Mouse (Mus musculus) left cerebral cortex, postnatal 14 days (tissue): ENCODE results near the gene Spon1. TPM values are rescaled to one million over a fixed set of nuclear protein-coding genes. Genes with fewer than 3 reads are reported as not detected.

ENCODE experiments used
- DNase-seq, 2 experiments: peaks; one replicate each; pipeline ENCODE4 v3.0.0; 2021 to 2022; ENCODE audit warnings: low spot score in 2 of 2, mixed read lengths in 1 of 2
- intact Hi-C: fragments of 180-260 bp; cut with DNase I; formaldehyde crosslinking; loops from one replicate; pipeline ENCODE4 v1.15.1; 2025
- total RNA-seq, 2 experiments: library from RNA; stranded (reverse); gene quantifications; 2 replicates each; pipeline ENCODE4 v1.2.3; 2021

The Spon1 gene
- total RNA-seq, 2 experiments from 2014 or later, result 37.6 to 43.5 TPM

DNA sequence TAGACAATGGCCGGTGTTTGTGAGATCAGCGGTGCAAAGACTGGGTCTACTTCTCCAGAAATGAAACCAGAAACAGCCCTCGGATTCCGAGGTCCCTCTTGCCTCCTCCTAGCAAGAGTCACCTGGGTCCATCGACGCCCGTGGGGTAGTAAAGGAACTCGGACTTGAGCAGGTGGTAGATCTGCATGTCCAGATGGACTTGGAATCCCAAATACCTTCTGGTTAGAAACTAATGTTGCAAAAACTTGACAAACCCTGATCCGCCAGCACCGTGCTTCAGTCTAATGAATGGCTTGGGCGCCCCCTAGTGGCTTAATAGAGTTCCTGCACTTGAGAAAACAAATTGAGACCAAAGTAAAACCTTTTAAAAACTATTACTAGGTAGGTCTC lies 254.9 kb downstream of the Spon1 start:
- peak; percentile 82 to 89 for DNase-seq
- intact Hi-C loops, result loop anchor here (1.0 to 10.0 kb wide), 3 partner anchors 116 to 412 kb away; no protein-coding TSS in a partner anchor

DNA sequence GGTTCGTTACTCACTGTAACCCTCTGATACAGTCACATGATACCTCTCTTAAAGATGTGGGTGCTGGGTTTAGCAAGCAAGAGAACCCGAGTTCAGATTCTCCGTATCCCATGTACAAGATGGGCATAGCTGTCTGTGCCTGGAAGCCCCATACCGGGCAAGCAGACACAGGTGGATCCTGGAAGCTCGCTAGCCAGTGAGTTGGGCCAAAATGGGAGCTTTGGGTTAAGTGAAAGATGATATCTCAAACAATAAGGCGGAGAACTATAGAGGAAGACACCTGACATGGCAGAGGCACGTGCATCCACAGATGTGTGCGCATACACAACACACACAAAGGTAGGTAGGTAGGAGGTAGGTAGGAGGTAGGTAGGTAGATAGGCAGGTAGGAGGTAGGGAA lies 261.1 kb downstream of the Spon1 start:
- intact Hi-C loops, result loop anchor here (10.0 kb wide), 1 partner anchor 122 kb away; no protein-coding TSS in a partner anchor
- no peak for DNase-seq

DNA sequence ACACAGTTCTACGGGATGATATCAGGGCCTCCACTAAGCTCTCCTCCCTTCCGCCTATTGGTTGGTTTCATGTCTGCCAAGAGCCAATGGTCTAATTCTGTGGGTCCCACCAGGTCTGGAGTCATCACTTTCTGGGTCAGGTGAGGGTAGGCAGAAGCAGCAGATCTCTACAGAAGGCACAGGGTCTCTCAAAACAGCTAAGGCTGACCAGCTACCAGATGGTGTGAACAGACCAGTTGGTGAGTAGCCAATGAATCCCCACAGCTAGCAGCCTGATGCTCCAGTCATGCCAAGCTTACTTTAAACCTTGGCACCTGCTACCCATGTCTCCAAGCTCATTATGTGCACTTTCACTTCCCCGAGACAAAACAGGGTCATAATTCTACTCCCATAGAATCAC lies 261.6 kb downstream of the Spon1 start:
- DNase-seq, result no peak
- intact Hi-C loops, result loop anchor here (10.0 kb wide), 1 partner anchor 123 kb away; no protein-coding TSS in a partner anchor

DNA sequence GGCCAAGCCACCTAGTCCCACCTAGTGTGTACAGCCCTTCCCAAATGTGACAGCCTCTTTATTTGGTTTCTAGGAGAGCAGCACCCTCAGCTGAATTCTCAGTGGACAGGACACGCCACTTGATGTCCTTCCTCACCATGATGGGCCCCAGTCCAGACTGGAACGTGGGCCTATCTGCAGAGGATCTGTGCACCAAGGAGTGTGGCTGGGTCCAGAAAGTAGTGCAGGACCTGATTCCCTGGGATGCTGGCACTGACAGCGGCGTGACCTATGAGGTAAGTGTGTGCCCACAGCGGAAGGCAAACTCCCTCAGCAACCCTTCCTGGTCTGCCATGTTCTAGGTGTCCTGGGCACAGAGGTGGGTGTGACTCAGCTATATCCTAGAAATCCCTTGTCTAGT lies 263.0 kb downstream of the Spon1 start:
- no peak for DNase-seq

DNA sequence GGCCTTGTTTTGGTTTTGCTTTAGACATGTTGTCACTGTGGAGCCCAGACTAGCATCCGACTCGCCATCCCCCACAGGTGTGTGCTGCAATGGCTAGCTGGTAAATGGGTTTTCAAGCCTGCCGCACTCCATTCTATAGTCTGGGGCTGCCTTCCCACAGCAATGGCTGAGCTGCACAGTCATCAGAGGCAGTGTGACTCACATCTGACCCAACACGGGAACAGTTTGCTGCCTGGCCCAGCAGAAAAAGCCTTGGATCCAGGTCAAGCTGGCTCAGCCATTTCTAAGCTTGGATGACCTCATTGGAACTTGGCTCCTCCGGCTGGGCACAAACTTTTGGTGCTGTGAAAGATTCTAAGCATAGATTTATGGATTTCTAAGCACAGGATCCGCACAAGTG lies 263.8 kb downstream of the Spon1 start:
- intact Hi-C loops, result loop anchor here (10.0 kb wide), 1 partner anchor 125 kb away; no protein-coding TSS in a partner anchor
- peak in 1 of 2 experiments; percentile 53 for DNase-seq

More for the DNA sequence above, 263.0 kb downstream of the Spon1 start:
- intact Hi-C loops, result loop anchor here (10.0 kb wide), 1 partner anchor 124 kb away; no protein-coding TSS in a partner anchor

DNA sequence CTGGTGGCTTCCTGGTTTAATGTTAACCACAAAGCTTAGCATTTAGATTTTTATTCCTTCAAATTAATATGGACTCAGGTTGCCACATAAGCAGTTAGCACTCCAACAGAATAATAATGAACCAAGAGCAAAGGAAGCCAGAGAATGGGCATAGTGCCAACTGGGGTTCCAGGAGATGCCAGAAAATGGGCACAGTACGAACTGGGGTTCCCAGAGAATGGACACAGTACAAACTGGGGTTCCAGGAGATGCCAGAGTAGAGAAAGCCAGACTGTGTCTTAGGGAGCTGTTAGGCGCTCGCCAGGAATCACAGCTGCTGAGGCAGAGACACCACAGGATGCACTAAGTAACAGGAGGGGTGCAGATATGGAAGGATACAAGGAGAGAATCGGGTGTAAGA lies 271.4 kb downstream of the Spon1 start:
- DNase-seq, result peak; percentile 65 to 73
- intact Hi-C loops, result no loop called here

DNA sequence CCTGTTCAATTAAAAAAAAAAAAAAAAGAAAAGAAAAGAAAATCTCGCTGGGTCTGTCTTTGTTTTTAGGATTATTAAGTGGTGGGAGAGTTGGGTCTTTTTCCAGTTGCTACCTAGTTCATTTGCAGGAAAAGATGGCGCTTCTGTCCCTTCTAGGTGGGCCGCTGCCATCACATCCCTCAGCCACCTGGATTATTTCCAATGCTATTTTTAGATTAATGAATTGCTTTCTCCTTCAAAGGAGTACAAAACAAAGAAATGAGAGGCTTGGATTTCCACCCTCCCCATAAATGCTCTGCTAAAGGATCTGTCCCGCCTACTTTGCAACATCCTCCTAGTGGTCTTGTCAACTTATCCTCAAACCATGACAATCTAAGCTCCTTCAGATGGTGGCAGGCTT lies 275.6 kb downstream of the Spon1 start:
- intact Hi-C loops, result no loop called here

DNA sequence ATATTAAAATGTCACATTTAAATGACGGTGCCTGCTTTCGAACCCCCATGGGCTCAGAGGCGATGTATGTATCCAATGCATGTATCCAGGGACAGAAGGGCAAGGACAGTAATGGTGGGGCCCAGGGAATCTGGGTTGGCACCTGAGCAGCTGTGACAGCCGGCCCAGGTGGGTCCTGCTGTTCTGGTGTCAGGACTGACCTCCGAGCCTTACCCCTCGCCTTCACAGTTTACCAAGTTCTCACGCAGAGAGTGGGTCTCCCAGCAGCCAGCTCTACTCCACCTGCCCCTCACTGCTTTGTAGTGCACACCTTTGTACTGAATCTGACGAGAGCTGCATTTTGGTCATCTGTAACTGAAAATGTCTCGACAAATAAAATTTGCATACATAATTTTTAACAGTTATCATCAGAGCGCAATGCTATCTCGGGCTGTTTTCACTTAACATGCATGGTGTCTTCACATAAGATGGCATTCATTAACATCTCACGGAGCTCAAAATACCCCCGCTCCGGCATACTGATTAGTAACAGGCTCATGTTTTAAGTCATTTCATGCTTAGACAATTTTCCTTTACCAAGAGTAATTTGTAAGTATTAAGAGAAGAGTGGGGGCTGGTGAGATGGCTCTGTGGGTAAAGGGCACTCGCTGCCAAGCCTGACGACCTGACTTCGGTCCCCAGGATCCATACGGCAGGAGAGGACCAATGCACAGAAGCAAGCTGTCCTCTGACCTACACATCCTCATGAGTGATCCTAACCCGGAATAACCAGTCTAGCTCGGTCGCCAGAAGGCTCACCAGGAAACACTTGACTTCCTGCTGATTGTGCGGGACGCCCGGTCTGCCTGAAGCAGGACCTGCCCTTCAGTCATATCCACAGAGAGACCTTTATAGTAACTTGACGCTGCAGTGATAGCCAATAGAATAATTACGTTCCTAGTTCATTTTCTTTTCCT lies 277.5 kb downstream of the Spon1 start:
- peak in 1 of 2 experiments; percentile 42 for DNase-seq
- intact Hi-C loops, result no loop called here

More for the DNA sequence above, 275.6 kb downstream of the Spon1 start:
- no peak for DNase-seq

DNA sequence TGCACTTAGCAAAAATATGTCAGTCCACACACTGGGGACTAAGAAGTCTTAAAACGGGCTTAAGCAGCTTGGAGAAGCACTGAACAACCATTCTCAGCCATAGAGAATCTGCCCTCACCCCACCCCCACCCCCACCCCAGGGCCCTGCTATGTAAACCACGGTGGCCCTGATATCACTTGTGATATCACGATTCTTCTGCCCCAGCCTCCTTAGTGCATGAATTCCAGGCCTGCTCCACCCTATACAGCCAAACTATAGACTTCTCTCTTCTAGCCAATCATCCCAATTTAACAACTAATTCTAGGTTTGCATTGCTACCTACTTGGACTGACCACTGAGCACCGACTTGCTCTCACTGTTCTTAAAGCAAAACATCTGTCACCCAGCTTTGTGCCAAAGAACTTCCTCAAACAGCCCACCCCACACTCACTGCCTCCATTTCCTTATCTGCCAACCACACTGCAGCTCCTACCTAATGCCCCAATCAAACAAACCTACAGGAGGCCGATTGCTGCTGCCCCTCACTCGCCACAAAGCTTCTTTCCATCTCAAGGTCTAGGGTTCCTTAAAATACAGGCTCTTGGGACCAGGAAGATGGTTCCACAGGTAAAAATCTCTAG lies 278.2 kb downstream of the Spon1 start:
- intact Hi-C loops, result no loop called here
- no peak for DNase-seq

DNA sequence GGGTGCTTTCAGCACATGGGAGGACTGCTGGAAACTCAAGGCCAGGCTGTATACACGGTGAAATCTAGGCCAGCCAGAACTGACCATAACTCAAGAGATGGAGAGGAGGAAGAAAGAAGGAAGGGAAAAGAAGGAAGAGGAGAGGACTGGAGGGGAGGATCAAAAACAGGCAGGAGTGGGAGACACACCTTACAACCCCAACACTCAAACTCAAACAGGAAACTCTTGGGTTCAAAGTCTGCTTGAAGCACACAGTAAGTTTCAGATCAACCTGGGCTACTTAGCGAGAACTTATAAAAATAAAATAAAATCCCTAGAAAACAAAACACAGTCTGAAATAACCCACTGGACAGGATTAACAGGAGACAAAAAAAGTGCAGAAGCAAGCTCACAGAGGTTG lies 280.0 kb downstream of the Spon1 start:
- intact Hi-C loops, result no loop called here
- no peak for DNase-seq

DNA sequence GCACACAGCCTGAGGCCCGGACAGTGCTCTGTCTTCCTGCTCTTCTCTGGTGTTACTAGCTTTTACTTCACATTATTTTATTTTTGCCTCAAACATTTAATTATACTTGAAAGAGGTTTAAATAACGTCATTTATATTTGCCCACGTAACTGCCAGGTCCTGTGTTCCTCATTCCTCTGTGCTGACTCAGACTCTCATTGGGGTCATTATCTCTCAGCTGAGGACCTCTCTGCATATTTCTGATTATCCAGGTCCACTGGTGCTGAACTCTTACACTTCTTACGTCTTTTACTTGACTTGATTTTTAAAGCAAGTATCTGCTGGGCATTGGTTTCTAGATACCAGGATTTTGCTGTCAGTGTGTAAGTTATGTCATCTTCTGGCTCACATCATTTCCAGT lies 287.9 kb downstream of the Spon1 start:
- intact Hi-C loops, result no loop called here
- DNase-seq, result no peak

DNA sequence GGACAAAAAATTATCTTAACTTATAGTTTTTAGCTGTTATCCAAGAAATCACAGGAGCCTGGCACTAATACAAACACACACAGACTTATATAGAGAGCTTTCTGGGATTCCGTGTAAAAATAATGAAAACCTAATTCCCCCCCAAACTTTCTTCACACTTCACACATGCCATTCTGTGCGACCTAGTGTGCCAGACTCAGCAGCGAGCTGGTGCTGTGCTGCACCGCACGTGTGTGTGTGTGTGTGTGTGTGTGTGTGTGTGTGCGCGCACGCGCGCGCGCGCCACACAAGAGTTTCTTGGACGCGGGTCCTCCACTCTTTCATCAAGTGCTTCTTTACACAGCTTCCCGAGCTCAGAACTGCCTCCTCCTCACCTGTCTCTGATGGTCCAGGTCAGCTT lies 292.4 kb downstream of the Spon1 start:
- intact Hi-C loops, result no loop called here
- no peak for DNase-seq

DNA sequence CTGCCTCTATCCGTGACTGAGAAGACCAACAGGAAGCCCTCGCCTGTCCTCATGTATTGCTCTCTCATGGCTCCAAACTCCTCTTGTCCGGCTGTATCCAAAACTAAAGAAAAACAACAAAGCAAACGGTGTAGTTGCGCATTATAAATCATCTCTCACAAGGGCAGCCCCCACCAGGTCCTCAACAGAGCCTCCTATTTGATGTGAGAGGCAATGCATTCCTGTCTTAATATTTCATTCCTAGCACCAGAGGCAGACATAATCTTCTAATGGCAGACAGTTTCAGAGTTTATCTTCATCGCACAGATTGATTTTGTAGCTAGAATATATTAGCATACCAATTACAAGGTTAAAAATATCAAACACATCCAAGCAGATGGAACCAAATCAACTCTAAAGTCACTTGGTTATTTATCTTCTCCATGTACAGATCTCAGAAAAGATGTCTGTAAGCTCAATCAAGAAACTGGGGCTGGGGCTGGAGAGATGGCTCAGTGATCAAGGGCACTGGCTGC lies 293.2 kb downstream of the Spon1 start:
- DNase-seq, result no peak
- intact Hi-C loops, result no loop called here

DNA sequence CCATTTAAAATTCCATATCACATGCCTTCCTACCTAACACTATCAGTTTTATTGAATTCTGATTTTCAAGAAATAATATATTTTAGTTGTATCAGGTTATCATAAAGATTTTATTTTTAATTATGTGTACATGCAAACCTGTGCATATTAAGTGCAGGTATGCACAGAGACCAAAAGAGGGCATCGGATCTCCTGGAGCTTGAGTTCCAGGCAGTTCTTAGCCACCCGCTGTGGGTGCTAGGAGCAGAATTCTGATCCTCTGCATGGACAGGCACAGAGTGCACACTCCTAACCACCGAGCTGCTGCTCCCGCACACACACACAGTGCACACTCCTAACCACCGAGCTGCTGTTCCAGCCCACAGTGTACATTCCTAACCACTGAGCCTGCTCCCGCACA lies 294.6 kb downstream of the Spon1 start:
- intact Hi-C loops, result loop anchor here (10.0 kb wide), 1 partner anchor 54 kb away; the partner anchor contains the start of gene Rras2
- DNase-seq, result no peak

DNA sequence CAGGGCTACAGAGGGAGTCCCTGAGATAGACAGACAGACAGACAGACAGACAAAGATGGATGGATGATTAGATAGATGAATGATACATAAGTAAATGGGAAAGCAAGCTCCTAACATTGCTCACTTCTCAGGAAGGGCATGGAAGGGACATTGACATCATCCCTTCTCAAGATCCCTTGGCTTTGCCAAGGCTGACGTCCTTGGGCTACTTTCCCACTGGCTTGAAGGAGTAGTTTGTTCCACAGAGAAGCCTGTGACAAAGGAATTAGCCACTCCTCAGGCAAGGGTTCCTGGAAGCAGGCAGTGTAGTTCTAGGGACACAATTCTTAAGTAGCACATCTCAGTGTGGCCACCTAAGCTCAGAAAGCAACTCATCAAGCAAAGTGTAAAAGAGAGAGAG lies 296.7 kb downstream of the Spon1 start:
- intact Hi-C loops, result loop anchor here (10.0 kb wide), 1 partner anchor 52 kb away; the partner anchor contains the start of gene Rras2
- no peak for DNase-seq

DNA sequence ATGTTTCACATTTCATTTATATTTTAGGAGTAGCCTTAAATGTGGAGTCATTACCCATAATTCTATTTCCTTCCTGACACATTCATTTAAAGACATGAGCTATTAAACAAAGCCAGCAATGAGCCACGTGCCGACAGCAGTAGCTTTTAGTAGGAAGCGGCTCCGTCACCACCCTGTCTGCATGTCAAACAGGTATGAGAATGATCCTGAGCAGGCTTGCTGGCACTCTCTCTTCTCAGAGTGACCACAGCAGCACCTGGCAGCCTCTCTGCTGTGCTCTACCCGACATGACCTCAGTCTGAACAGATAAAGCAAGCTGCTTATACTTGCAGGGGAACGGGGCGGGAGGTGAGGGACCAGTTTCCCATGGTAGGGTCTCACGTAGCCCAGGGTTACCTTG lies 297.7 kb downstream of the Spon1 start:
- peak; percentile 57 to 67 for DNase-seq
- intact Hi-C loops, result loop anchor here (10.0 kb wide), 1 partner anchor 51 kb away; the partner anchor contains the start of gene Rras2

DNA sequence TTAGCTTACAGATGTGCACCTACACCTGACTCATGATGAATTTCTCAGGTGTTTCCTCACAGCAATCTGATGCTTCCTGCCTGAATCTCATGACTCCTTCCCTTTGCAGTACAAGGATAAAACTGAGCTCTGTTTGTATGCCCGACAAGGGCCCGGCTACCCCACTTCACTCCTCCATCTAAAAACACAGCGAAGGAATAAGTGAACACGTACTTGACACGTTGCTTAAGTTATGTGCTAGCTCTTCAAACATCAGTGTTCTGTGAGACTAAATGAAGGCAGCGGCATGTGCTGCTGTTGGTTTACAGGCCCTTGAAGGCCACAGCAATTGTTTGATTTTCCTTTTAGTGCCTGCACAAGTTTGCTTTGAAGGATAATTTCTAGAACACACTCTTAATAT lies 298.2 kb downstream of the Spon1 start:
- DNase-seq, result no peak
- intact Hi-C loops, result loop anchor here (10.0 kb wide), 1 partner anchor 51 kb away; the partner anchor contains the start of gene Rras2

DNA sequence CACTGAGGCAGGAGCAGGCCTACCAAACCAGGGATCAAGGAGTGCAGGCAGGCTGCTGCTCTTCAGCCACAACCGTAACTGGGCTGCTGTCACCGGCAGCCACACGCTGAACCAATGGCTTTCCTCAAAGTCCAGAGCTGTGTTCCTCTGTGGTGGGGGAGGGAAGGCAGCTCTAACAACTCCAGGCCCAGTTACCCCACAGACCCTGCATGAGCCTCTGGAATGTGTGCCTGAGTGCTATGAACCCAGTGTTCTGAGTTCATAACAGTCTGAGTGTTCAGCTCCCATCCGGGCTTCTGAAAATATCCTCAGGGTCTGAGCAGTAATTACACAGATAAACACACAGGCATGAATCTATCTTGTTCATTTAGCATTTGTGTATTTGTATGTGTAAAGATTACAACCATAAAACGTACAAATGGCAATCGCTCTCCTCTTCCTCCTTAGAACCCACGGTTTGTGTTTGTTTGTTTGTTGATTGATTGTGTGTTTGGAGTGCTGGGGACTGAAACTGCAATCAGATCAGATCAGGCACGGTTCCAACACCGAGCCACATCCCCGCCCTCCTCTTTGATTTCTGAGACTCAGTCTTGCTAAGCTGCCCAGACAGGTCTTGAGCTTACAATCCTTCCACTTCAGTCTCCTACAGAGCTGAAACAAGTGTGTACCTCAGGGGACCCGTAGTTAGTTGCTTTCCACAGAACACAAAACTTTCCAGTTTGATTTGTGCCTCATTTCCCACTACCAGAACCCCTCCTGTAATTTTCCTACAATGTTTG lies 299.8 kb downstream of the Spon1 start:
- intact Hi-C loops, result loop anchor here (5.0 to 10.0 kb wide), 2 partner anchors 49 to 132 kb away; partner anchors contain the start of gene Rras2
- no peak for DNase-seq
